Comparison of ENCODE assay signal across 10 mouse cellular contexts in the genomic region with DNA sequence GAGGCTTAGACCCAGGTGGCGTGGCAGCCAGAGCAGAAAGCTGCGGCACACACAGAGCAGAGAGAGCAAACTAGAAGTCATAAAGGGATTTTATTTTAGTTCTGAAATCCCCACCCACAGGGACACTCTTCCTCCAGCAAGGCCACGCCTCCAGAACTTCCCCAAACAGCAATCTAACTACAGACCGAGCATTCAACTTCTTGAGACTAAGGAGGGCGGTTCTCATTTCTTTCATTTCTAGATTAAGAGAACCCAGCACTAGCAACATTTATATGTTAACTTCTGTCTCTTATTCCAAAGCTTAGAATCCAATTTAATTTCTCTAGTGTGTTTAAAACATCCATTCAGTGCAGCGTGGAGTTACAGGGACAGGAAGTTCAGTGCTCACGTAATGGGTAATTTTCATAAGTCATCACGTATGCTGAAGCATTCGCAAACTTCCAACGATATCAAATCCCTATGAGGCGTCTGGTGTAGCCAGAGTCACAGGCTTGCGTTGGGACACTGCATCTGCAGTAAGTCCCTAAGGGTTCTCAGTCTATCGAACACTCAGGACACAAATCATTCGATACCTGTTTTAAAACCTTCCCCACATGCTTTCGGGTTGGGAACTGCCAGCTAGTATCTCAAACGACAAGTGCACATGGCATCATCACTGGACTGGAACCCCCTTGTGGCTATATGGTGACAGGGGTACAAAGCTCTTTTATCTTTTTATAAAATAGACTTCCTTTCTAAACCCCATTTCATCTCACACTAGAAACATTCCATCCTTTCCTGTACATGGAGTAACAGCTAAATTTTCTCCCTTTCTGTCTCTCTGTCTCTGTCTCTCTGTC. TPM values are rescaled to one million over a fixed set of nuclear protein-coding genes. Genes with fewer than 3 reads are reported as not detected.
DNase-seq lines count a peak whose midpoint lies in the region; ATAC-seq lines count a peak whose summit lies in the region.
"Had no signal": no experiment of that assay in that cellular context is flagged by ENCODE, and none has a peak within 500 bp of the region (broad histone marks: within the 10 kb centered on the region; RNA-seq: fewer than 3 reads in every experiment).

No protein-coding gene starts in this region.

- intact Hi-C loops in gastrocnemius, postnatal 14 days (cut with DNase I; ENCODE audit: low total_unique reads), result no loop called here

- peak; percentile 93 to 96 for ATAC-seq in hematopoietic stem cell, adult 5-6 weeks (replicated peaks in 1 of 2; ENCODE audit: insufficient read depth in 1 of 2, low FRiP score in 2 of 2, low TSS enrichment in 1 of 2, low read depth in 1 of 2, poor library complexity in 2 of 2, severe bottlenecking in 2 of 2)
- peak; percentile 92 for ATAC-seq in megakaryocyte, adult 5-6 weeks (ENCODE audit: poor library complexity, severe bottlenecking)

- DNase-seq in gastrocnemius, postnatal 14 days, result peak; percentile 27
- no peak for DNase-seq in gastrocnemius, postnatal 4 days (ENCODE audit: low spot score in 2 of 2)
- peak; percentile 80 for DNase-seq in CD4-positive, CD25-positive, alpha-beta regulatory T cell, adult 2 months (ENCODE audit: low read depth, low spot score)
- DNase-seq in embryo, embryonic 9.5 days (ENCODE audit: extremely low spot score), result no peak
- DNase-seq in cerebellum, postnatal 25 days, result no peak
- DNase-seq in right cerebral cortex, postnatal 36 days (ENCODE audit: low spot score in 2 of 2), result no peak
- DNase-seq: cerebellum, adult 9-11 months; kidney, adult 11 months had no signal

RNA-seq across cellular contexts. Expression of gene Enpp3, which starts 18.7 kb away (rescaled TPM):
- total RNA-seq in gastrocnemius, postnatal 14 days (2021), result 1 to 10 TPM; 5.5 to 7.5 TPM
- total RNA-seq in gastrocnemius, postnatal 4 days (2021), result 10 to 100 TPM in 1 of 2 experiments, 1 to 10 TPM in 1; 9.8 to 11.0 TPM
- total RNA-seq in hematopoietic stem cell, adult 5-6 weeks (2017), result not detected in 2 replicates
- total RNA-seq in megakaryocyte, adult 5-6 weeks (2015), result 0.14 TPM in 1 of 2 replicates, not detected in the other
- 0.20 TPM in 1 of 2 replicates, not detected in the other for total RNA-seq in megakaryocyte, adult 5-6 weeks (2017)

RNA-seq across cellular contexts. Expression of gene Med23, which starts 45.9 kb away (rescaled TPM):
- total RNA-seq in gastrocnemius, postnatal 14 days (2021), result 1 to 10 TPM; 7.4 to 8.4 TPM
- total RNA-seq in gastrocnemius, postnatal 4 days (2021), result 10 to 100 TPM; 19.3 to 20.2 TPM
- 32.7 and 46.3 TPM in 2 replicates for total RNA-seq in hematopoietic stem cell, adult 5-6 weeks (2017)
- total RNA-seq in megakaryocyte, adult 5-6 weeks (2015), result 11.6 and 12.1 TPM in 2 replicates
- total RNA-seq in megakaryocyte, adult 5-6 weeks (2017), result 24.2 and 24.8 TPM in 2 replicates

Comparison
In these comparisons a context has a peak if more than half of its experiments do, and no peak if none do; other contexts are left out.
1. DNase-seq: peak in gastrocnemius, postnatal 14 days (single experiment) and CD4-positive, CD25-positive, alpha-beta regulatory T cell, adult 2 months (single experiment); none in gastrocnemius, postnatal 4 days (0 of 2), embryo, embryonic 9.5 days (single experiment), cerebellum, postnatal 25 days (0 of 2) and right cerebral cortex, postnatal 36 days (0 of 2).